Mouse (Mus musculus) liver, embryonic 14.5 days (tissue): Measurements from ENCODE around the gene Pcyt2. TPM values are rescaled to one million over a fixed set of nuclear protein-coding genes. Genes with fewer than 3 reads are reported as not detected.

Experiments
- ATAC-seq: fragments of 200-750 bp; cut with Nextera tagmentation; 2 replicates; pipeline ENCODE4 v1.8.0; 2017; ENCODE audit warnings: moderate number of reproducible peaks, mild to moderate bottlenecking, moderate library complexity; ENCODE audit not compliant: insufficient read depth
- DNase-seq, 3 experiments: peaks; one replicate each; pipeline ENCODE4 v3.0.0-alpha.2; 2012 to 2013; ENCODE audit warnings: low read depth in 3 of 3, low spot score in 3 of 3
- H3K27ac ChIP-seq: fragments of 300-500 bp; sonication (generic); 2 replicates; pipeline ENCODE4 v1.5.1; 2014; ENCODE audit warnings: moderate library complexity, mild to moderate bottlenecking, control low read depth, inconsistent platforms
- H3K27me3 ChIP-seq: fragments of 300-500 bp; sonication (generic); 2 replicates; pipeline ENCODE4 v1.6.1; 2014; ENCODE audit warnings: mild to moderate bottlenecking, low read length, moderate library complexity; ENCODE audit not compliant: control insufficient read depth, insufficient read depth
- H3K36me3 ChIP-seq: fragments of 300-500 bp; sonication (generic); replicated peaks from 2 replicates; pipeline ENCODE4 v1.6.1; 2014; ENCODE audit warnings: low read depth; ENCODE audit not compliant: control insufficient read depth, insufficient read depth
- H3K4me1 ChIP-seq, 2 experiments: fragments of 200-500 bp in 1 of 2; fragments of 300-500 bp in 1 of 2; sonication (generic) in 1 of 2; replicated peaks; 2 replicates each; pipeline ENCODE4 v1.6.1; 2012 to 2014; ENCODE audit warnings: antibody characterized with exemption in 1 of 2, inconsistent platforms in 1 of 2, low read length in 1 of 2; ENCODE audit not compliant: control insufficient read depth in 2 of 2, insufficient read depth in 2 of 2
- H3K4me2 ChIP-seq: fragments of 300-500 bp; sonication (generic); 2 replicates; pipeline ENCODE4 v1.6.1; 2014; ENCODE audit warnings: low read depth, mild to moderate bottlenecking, control low read depth, moderate library complexity
- H3K4me3 ChIP-seq, 2 experiments: fragments of 200-500 bp in 1 of 2; fragments of 300-500 bp in 1 of 2; sonication (generic) in 1 of 2; 2 replicates each; pipeline ENCODE4 v1.5.1; 2012 to 2014; ENCODE audit warnings: low read depth in 2 of 2, low read length in 2 of 2, mild to moderate bottlenecking in 2 of 2, control low read depth in 1 of 2, inconsistent platforms in 1 of 2, moderate library complexity in 1 of 2; ENCODE audit not compliant: insufficient read depth in 1 of 2
- H3K9ac ChIP-seq: fragments of 300-500 bp; sonication (generic); replicated peaks from 2 replicates; pipeline ENCODE4 v1.6.1; 2014; ENCODE audit warnings: mild to moderate bottlenecking, control low read depth, moderate library complexity
- H3K9me3 ChIP-seq: fragments of 300-500 bp; sonication (generic); 2 replicates; pipeline ENCODE4 v1.6.1; 2016; ENCODE audit warnings: low read length, mixed read lengths; ENCODE audit not compliant: control insufficient read depth
- CTCF ChIP-seq: IDR thresholded peaks from 2 replicates; pipeline ENCODE4 v1.5.1; 2016; ENCODE audit warnings: antibody characterized with exemption, low read depth, control low read depth
- EP300 ChIP-seq: IDR thresholded peaks from 2 replicates; pipeline ENCODE4 v1.6.1; 2016; ENCODE audit warnings: antibody characterized with exemption, low read depth
- WGBS: fragments of 180-500 bp; shearing (Covaris S2); extraction: QIAGEN DNeasy Blood & Tissue Kit; methylation state at CpG from one replicate; pipeline ENCODE4 v1.1.7; 2014; ENCODE audit not compliant: insufficient replicate concordance; 5-methylcytosine and 5-hydroxymethylcytosine counted together
- polyA plus RNA-seq, 2 experiments: library from polyadenylated mRNA; depleted of rRNA in 1 of 2; stranded (reverse) in 1 of 2; unstranded in 1 of 2; fragments of >200 nt; fragmentation: Nextera tagmentation in 1 of 2; extraction: Ambion mirVana in 1 of 2; gene quantifications; 2 replicates each; pipeline versions ENCODE4 v1.2.1 to v1.2.3; 2012 to 2014

Pcyt2 gene
- polyA plus RNA-seq, 2 experiments, result 86.2 to 127 TPM

DNA sequence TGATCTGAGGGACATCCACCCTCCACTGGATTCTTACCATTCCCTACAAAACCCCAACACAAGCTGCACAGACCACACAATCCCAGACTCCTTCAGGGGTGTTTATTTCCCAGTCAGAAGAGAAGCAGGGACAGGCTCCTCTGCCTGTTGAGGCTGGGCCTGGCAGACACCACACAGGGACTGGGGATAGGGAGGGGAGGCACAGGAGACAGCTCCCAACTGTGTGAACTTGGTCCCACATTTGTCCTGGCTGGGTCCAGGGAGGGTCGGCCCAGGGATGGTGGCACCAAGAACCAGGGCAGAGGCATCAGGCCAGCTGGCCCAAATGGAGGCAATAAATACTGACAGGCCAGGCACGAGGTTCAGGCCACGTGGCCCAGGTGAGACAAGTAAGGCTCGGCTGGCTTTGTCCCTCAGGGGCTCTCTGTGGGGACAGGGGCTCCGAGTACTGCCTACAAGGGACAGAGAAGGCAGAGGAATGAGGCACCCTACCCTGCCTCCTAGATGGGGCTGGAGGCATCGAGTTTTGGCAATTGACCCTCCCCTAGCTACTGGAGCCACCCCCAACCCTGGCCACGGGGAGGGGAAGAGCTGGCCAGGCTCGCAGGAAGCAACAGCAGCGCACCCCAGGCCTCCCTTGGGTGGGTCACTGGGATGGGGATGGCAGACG lies 39.6 kb downstream of the Pcyt2 start:
- Histone ChIP-seq H3K36me3 (peaks cover 18% of the 10 kb centered on the region), H3K27me3 (no peaks in the 10 kb centered on the region), H3K4me1 (peaks cover 22 to 25% of the 10 kb centered on the region in 2 experiments), H3K4me2 (no peak overlapping the region), H3K4me3 (no peak overlapping the region), H3K27ac (no peak overlapping the region), H3K9ac (no peak overlapping the region), H3K9me3 (no peaks in the 10 kb centered on the region)
- TF ChIP-seq CTCF (no peak), EP300 (no peak)
- no peak for ATAC-seq
- DNase-seq, result no peak
- 76% methylated on average over 10 of the region's 10 CpGs for WGBS

DNA sequence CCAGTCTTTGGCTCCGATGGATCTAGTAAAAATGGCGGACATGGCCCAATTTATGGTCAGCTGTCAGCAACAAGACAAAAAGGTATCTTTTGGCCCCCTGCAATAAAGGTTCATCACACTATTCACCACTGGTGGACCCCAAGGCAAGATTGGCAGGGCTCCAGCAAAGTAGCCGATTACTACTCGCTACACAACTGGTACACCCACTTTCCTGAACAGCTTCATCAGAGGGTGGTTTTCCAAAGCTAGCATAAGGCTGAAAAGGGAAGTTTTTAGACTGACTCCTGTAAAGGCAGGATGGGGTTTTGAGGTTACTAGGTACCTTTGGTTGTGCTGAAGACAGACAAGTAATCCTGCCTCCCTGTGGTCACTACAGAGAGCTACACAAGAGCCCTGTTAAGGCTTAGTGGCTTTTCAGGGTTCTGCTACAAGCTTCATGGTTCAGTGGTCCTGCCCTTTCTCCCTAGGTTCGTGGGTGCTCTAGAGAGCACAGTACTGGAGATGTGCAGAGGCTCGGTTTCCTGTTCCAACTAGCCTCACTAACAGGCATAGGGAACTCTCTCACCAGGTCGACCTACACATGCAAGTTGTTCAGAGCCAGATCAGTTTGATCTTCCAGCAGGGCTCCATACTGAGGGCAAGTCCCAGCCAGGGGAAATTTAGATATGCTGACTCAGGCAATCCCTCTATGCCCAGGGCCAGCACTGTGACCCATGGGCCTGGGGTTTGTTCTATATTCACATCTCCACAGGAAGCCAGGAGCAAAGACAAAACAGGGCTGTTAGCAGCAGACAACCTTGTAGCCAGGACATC lies 40.3 kb downstream of the Pcyt2 start:
- Histone ChIP-seq H3K27ac (peak overlapping the region; percentile 41), H3K9me3 (no peaks in the 10 kb centered on the region), H3K4me1 (peaks cover 22 to 25% of the 10 kb centered on the region in 2 experiments), H3K9ac (no peak overlapping the region), H3K36me3 (peaks cover 18% of the 10 kb centered on the region), H3K4me2 (peak overlapping the region; percentile 11), H3K4me3 (no peak overlapping the region), H3K27me3 (no peaks in the 10 kb centered on the region)
- ATAC-seq, result no peak
- no peak for DNase-seq
- WGBS, result 71% methylated on average over 7 of the region's 7 CpGs
- TF ChIP-seq EP300 (no peak), CTCF (peak; percentile 50)

DNA sequence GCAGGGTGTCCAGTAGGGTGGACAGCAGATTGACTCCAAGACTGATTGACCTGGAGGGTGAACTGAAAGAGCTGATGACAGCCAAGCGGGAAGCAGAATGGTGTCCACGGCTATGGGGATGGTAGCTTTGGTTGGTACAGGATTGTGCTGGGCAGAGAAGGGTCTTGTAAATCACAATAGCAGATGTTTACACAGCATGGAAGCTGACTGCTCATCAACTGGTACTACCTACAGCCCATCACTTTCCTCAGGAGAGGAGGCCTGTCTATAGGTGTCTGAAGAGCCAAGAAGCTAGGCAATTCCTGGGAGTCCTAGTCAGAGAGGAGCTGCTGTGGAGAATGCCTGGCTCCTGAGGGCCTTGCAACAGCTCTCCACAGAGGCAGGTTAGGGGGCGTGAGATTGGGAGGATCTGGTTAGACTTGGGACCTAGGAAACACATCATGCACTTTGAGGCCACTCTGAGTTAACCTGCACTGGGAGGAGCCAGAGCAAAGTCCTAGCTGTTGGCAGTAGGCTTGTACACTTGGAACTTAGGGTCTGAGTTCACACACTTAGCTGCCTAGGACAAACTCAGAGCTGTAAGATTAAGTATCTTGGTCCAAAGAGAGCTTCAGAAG lies 41.3 kb downstream of the Pcyt2 start:
- H3K27me3 ChIP-seq, result no peaks in the 10 kb centered on the region
- TF ChIP-seq EP300 (no peak), CTCF (no peak)
- peak overlapping the region; percentile 11; the same call in 1 of the 2 replicates for H3K4me2 ChIP-seq
- H3K27ac ChIP-seq, result peak overlapping the region; percentile 41
- no peak overlapping the region for H3K9ac ChIP-seq
- no peak overlapping the region for H3K4me3 ChIP-seq
- H3K4me1 ChIP-seq, result peaks cover 21 to 25% of the 10 kb centered on the region in 2 experiments
- H3K9me3 ChIP-seq, result no peaks in the 10 kb centered on the region
- DNase-seq (no peak), ATAC-seq (no peak)
- H3K36me3 ChIP-seq, result peaks cover 18% of the 10 kb centered on the region
- WGBS, result 82% methylated on average over 3 of the region's 3 CpGs

DNA sequence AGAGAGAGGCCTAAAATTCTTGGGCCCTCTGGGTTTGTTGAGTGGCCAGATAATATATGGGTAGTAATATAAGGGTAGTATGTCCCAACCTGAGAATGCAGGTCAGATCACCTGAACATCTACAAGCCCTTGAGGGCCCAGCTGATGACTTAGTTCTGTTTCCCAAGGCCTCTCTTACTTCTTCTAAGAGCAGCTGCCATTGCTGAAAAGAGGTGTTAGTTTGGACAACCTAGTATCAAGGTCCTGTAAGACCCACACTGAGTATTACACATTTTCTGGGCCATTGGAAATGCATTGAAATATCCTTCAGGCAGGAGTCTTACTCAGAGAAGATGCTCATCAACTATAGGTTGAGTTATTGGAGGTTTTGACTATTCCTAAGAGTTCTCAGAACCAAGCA lies 41.8 kb downstream of the Pcyt2 start:
- ATAC-seq, result no peak
- Histone ChIP-seq H3K9me3 (no peaks in the 10 kb centered on the region), H3K4me3 (no peak overlapping the region), H3K27me3 (no peaks in the 10 kb centered on the region), H3K9ac (no peak overlapping the region), H3K4me1 (peaks cover 26 to 31% of the 10 kb centered on the region in 2 experiments), H3K36me3 (peaks cover 21% of the 10 kb centered on the region), H3K27ac (peak overlapping the region; percentile 26; the same call in 1 of the 2 replicates), H3K4me2 (no peak overlapping the region)
- no peak for DNase-seq
- no peak for TF ChIP-seq EP300

DNA sequence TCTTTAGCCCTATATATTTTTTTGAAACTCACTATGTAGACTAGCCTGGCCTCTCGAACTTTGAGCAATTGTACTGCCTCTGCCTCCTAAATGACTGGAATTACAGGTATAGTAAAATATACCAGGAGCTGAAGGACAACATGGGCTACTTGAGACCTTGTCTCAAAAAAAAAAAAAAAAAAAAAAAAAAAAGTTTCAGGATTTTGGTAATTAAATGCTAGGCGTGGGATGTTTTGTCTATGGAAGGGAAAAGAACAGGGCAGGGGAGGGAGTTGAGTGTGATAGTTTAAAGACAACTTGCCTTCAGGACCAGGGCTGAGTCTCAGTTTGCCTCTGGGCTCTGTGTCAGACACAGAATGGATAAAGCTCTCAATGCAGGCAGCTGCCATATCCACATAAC lies 42.7 kb downstream of the Pcyt2 start:
- no peak for TF ChIP-seq EP300
- TF ChIP-seq CTCF, result no peak
- peaks cover 21 to 27% of the 10 kb centered on the region in 2 experiments for H3K4me1 ChIP-seq
- H3K9me3 ChIP-seq, result no peaks in the 10 kb centered on the region
- H3K36me3 ChIP-seq, result peaks cover 29% of the 10 kb centered on the region
- H3K27me3 ChIP-seq, result no peaks in the 10 kb centered on the region
- no peak overlapping the region for H3K27ac ChIP-seq
- WGBS, result 68% methylated on average over 2 of the region's 2 CpGs
- no peak for ATAC-seq
- no peak for DNase-seq
- H3K9ac ChIP-seq, result no peak overlapping the region
- no peak overlapping the region; the same call in 1 of the 2 replicates for H3K4me2 ChIP-seq
- H3K4me3 ChIP-seq, result no peak overlapping the region
